Mouse (Mus musculus): ENCODE data around the gene Npas3. TPM values are rescaled to one million over a fixed set of nuclear protein-coding genes. Genes with fewer than 3 reads are reported as not detected.
"Not testable (repeated sequence)": the region's sequence is repeated elsewhere in the genome, so short reads cannot be mapped to it uniquely, and the experiment has no call there.

Gene Npas3
- polyA plus RNA-seq, 1 experiment, result 0.18 TPM

DNA sequence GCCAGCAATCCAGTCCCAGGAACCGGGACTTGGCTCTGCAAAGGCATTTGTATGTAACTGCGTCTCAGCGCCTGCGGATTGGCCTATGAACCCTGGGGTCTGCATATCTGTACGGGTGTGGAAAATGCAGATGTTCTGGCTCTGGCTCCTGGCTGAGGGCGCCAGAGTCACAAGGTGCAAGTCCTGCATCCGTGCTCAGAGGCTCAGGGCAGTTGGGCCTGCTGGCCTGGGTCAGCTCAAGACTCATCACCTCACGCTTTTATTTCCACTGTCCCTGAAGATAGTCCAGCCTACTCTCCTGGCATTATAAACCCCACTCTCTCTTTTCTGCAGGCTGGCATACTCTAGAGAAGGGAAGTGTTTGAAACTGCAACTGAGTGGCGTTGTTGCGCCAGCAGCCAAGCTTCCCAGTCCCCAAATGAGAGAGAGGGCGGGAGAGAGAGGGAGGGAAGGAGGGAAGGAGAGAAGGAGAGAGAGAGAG is 3.3 kb downstream of the Npas3 start:
- peak overlapping the region; percentile 59 for H3ac ChIP-seq (ENCODE audit: control insufficient read depth, insufficient read length)
- H3K4me3 ChIP-seq, result peak overlapping the region; percentile 26
- peaks cover 24% of the 10 kb centered on the region for H3K27me3 ChIP-seq (ENCODE audit: control insufficient read depth, insufficient read depth, insufficient read length)
- 0 out of 2 replicates have a peak, but pooled peaks have one; percentile 29 for TF ChIP-seq CEBPB (IDR thresholded peaks at IDR 0.05; ENCODE audit: insufficient read depth, poor library complexity, severe bottlenecking)
- no peak for TF ChIP-seq TCF3 (IDR thresholded peaks at IDR 0.05; ENCODE audit: insufficient read length, low read depth)
- TF ChIP-seq TCF12 (IDR thresholded peaks at IDR 0.05; ENCODE audit: insufficient read depth, poor library complexity, severe bottlenecking), result no peak
- no peak for TF ChIP-seq MAX (IDR thresholded peaks at IDR 0.05; ENCODE audit: low read depth)
- H3K79me2 ChIP-seq (ENCODE audit: control insufficient read depth, insufficient read depth), result no peaks in the 10 kb centered on the region
- no peaks in the 10 kb centered on the region for H3K36me3 ChIP-seq (ENCODE audit: control insufficient read depth, insufficient read depth)
- peak overlapping the region; percentile 79 for H3K4me2 ChIP-seq (ENCODE audit: low read depth)

DNA sequence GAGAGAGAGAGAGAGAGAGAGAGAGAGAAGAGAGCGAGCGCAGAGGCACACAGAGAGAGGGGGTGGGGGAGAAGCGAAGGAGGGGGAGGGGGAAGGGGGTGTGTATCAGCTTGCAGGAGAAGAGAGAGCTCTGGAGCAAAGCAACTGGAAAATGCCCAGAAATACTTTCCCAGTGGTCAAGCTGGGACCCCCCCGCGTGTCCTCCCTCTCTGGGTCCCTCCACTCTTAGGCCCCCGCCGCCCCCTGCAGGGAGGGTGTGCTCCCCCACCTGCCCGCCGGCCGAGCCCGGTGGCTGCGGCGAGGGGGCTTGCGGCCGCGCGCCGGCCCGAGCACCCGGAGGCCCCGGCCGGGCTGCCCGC is 3.7 kb downstream of the Npas3 start:
- TF ChIP-seq REST (IDR thresholded peaks at IDR 0.05; ENCODE audit: insufficient read depth, insufficient read length) (no peak), MAX (IDR thresholded peaks at IDR 0.05; ENCODE audit: low read depth) (no peak), POLR2A (IDR thresholded peaks at IDR 0.05; ENCODE audit: insufficient read length, low read depth) (no peak), CEBPB (IDR thresholded peaks at IDR 0.05; ENCODE audit: insufficient read depth, poor library complexity, severe bottlenecking) (no peak), MYOG (IDR thresholded peaks at IDR 0.05; ENCODE audit: control insufficient read depth in 1 of 3, insufficient read depth in 1 of 3, insufficient read length in 2 of 3, low read depth in 2 of 3) (no peak), MYOD1 (IDR thresholded peaks at IDR 0.05; ENCODE audit: control insufficient read depth in 1 of 3, insufficient read length in 2 of 3, low read depth in 2 of 3) (no peak), E2F4 (IDR thresholded peaks at IDR 0.05; ENCODE audit: insufficient read depth) (no peak), SRF (IDR thresholded peaks at IDR 0.05; ENCODE audit: control insufficient read depth, insufficient read length, low read depth) (no peak), USF1 (IDR thresholded peaks at IDR 0.05; ENCODE audit: low read depth) (no peak), POLR2AphosphoS2 (IDR thresholded peaks at IDR 0.05; ENCODE audit: insufficient read length, low read depth) (no peak), TCF12 (IDR thresholded peaks at IDR 0.05; ENCODE audit: insufficient read depth, poor library complexity, severe bottlenecking) (no peak), TCF3 (IDR thresholded peaks at IDR 0.05; ENCODE audit: insufficient read length, low read depth) (no peak)
- Histone ChIP-seq H3K4me2 (ENCODE audit: low read depth) (peak overlapping the region; percentile 79), H3K4me3 (peak overlapping the region; percentile 26), H3K36me3 (ENCODE audit: control insufficient read depth, insufficient read depth) (no peaks in the 10 kb centered on the region), H3ac (ENCODE audit: control insufficient read depth, insufficient read length) (peak overlapping the region; percentile 59), H3K27me3 (ENCODE audit: control insufficient read depth, insufficient read depth, insufficient read length) (peaks cover 20% of the 10 kb centered on the region), H3K79me2 (ENCODE audit: control insufficient read depth, insufficient read depth) (no peaks in the 10 kb centered on the region)

DNA sequence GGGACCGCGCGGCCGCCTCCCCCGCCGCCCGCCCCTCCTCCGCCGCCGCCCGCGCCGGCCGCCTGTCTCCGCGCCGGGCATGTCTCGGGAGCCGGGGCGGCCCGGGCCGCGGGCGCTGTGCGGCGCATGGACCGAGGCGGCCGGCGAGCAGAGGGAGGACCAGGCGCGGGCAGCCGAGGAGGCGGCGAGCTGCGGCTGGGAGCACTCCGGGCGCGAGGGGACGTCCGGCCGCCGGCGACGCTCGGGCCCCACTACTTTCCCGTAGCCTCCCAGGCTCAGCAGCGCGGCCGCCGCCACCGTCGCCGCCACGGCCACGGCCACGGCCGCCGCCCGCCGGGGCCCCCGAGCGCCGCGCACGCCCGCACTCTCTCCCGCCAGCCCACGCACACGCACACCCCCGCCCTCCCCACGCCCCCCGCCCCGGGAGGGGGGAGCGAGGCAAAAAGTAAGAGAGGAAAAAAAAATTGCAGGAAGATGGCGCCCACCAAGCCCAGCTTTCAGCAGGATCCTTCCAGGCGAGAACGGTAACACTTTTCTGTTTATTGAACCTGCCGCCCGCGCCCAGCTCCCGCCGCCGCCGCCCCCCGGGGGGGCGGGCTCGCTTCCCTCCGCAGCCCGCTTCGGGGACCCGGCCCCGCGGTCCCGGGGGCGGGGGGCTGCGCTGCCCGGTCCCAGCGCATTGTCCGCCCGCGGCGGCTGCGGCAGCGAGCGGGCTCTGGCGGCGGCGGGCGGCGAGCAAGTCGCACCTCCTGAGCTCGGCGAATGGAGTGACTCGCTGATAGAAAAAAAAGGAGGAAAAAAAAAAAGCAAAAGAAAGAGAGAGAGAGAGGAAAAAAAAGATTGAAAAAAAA is 4.3 kb downstream of the Npas3 start:
- peak overlapping the region; percentile 59 for H3ac ChIP-seq (ENCODE audit: control insufficient read depth, insufficient read length)
- peaks cover 14% of the 10 kb centered on the region for H3K27me3 ChIP-seq (ENCODE audit: control insufficient read depth, insufficient read depth, insufficient read length)
- TF ChIP-seq TCF3 (IDR thresholded peaks at IDR 0.05; ENCODE audit: insufficient read length, low read depth) (no peak), E2F4 (IDR thresholded peaks at IDR 0.05; ENCODE audit: insufficient read depth) (no peak), CEBPB (IDR thresholded peaks at IDR 0.05; ENCODE audit: insufficient read depth, poor library complexity, severe bottlenecking) (no peak), MAX (IDR thresholded peaks at IDR 0.05; ENCODE audit: low read depth) (no peak), TCF12 (IDR thresholded peaks at IDR 0.05; ENCODE audit: insufficient read depth, poor library complexity, severe bottlenecking) (no peak), POLR2A (IDR thresholded peaks at IDR 0.05; ENCODE audit: insufficient read length, low read depth) (peak; percentile 17), MYOG (IDR thresholded peaks at IDR 0.05; ENCODE audit: control insufficient read depth in 1 of 3, insufficient read depth in 1 of 3, insufficient read length in 2 of 3, low read depth in 2 of 3) (peak in 1 of 3 experiments; percentile 10), REST (IDR thresholded peaks at IDR 0.05; ENCODE audit: insufficient read depth, insufficient read length) (no peak), POLR2AphosphoS2 (IDR thresholded peaks at IDR 0.05; ENCODE audit: insufficient read length, low read depth) (no peak), SRF (IDR thresholded peaks at IDR 0.05; ENCODE audit: control insufficient read depth, insufficient read length, low read depth) (no peak)

DNA sequence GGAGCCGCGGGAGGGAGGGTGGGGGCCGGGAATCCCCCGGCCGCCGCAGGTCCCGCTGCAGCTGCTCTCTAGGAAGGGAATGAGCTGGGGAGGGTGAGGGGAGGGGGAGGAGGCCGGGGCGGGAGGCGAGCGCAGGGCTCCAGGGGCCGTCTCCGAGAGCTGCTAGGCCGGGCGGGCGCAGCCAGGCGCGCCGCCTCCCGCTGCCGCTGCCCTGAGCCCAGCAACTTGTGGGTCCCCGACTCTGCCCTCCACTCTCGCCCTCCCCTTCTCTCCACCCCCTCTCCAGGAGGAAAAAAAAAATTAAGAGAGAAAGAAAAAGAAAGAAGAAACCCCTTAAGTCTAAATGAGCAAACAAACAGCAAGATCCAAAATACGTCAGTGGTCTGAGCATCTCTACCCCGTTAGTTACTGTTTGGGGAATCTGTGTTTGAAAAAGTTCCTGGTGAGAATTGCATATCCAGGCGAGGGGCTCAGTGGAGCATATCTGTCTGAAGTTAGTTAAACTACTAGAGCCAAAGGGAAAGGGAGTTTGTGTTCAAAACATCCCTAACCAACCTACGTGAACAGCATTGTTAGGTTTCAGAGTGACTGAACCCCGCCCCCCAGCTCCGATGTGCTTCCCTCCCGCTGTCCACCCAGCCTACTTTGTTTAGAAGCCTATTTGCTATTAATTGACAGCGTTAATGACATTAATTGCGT is 5.1 kb downstream of the Npas3 start:
- no peaks in the 10 kb centered on the region for H3K36me3 ChIP-seq (ENCODE audit: control insufficient read depth, insufficient read depth)
- H3ac ChIP-seq (ENCODE audit: control insufficient read depth, insufficient read length), result no peak overlapping the region
- no peaks in the 10 kb centered on the region for H3K79me2 ChIP-seq (ENCODE audit: control insufficient read depth, insufficient read depth)
- no peak for TF ChIP-seq MAX (IDR thresholded peaks at IDR 0.05; ENCODE audit: low read depth)
- peak in 1 of 3 experiments; percentile 8 for TF ChIP-seq MYOG (IDR thresholded peaks at IDR 0.05; ENCODE audit: control insufficient read depth in 1 of 3, insufficient read depth in 1 of 3, insufficient read length in 2 of 3, low read depth in 2 of 3)
- TF ChIP-seq TCF3 (IDR thresholded peaks at IDR 0.05; ENCODE audit: insufficient read length, low read depth), result no peak
- peak overlapping the region; percentile 64 for H3K4me2 ChIP-seq (ENCODE audit: low read depth)
- peaks cover 5% of the 10 kb centered on the region for H3K27me3 ChIP-seq (ENCODE audit: control insufficient read depth, insufficient read depth, insufficient read length)
- H3K4me3 ChIP-seq, result peak overlapping the region; percentile 26

More for the DNA sequence above, 4.3 kb downstream of the Npas3 start:
- no peaks in the 10 kb centered on the region for H3K79me2 ChIP-seq (ENCODE audit: control insufficient read depth, insufficient read depth)
- peak overlapping the region; percentile 79 for H3K4me2 ChIP-seq (ENCODE audit: low read depth)
- H3K36me3 ChIP-seq (ENCODE audit: control insufficient read depth, insufficient read depth), result no peaks in the 10 kb centered on the region
- peak overlapping the region; percentile 26 for H3K4me3 ChIP-seq

DNA sequence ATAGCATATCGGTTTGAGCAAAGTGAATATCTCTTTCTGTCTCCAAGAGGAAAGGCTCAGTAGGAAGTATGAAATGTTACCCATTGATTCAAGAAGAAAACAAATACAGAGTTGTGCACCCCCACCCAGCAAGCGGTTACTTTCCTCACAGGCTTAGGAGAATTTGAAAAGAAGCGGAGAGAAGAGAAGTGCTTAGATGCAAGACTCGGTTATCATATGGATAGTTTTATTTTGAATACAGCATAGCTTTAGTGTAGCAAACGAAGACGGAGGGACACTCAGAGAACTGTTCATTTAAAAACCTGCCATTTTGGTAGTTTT is 5.6 kb downstream of the Npas3 start:
- no peak for TF ChIP-seq POLR2A (IDR thresholded peaks at IDR 0.05; ENCODE audit: insufficient read length, low read depth)
- no peak for TF ChIP-seq TCF3 (IDR thresholded peaks at IDR 0.05; ENCODE audit: insufficient read length, low read depth)
- TF ChIP-seq MAX (IDR thresholded peaks at IDR 0.05; ENCODE audit: low read depth), result no peak
- no peak for TF ChIP-seq REST (IDR thresholded peaks at IDR 0.05; ENCODE audit: insufficient read depth, insufficient read length)
- TF ChIP-seq MYOG (IDR thresholded peaks at IDR 0.05; ENCODE audit: control insufficient read depth in 1 of 3, insufficient read depth in 1 of 3, insufficient read length in 2 of 3, low read depth in 2 of 3), result no peak
- TF ChIP-seq SRF (IDR thresholded peaks at IDR 0.05; ENCODE audit: control insufficient read depth, insufficient read length, low read depth), result no peak
- no peak for TF ChIP-seq MYOD1 (IDR thresholded peaks at IDR 0.05; ENCODE audit: control insufficient read depth in 1 of 3, insufficient read length in 2 of 3, low read depth in 2 of 3)
- TF ChIP-seq CEBPB (IDR thresholded peaks at IDR 0.05; ENCODE audit: insufficient read depth, poor library complexity, severe bottlenecking), result no peak
- no peak for TF ChIP-seq TCF12 (IDR thresholded peaks at IDR 0.05; ENCODE audit: insufficient read depth, poor library complexity, severe bottlenecking)
- no peak for TF ChIP-seq POLR2AphosphoS2 (IDR thresholded peaks at IDR 0.05; ENCODE audit: insufficient read length, low read depth)
- no peak for TF ChIP-seq USF1 (IDR thresholded peaks at IDR 0.05; ENCODE audit: low read depth)
- TF ChIP-seq E2F4 (IDR thresholded peaks at IDR 0.05; ENCODE audit: insufficient read depth), result no peak
- no peaks in the 10 kb centered on the region for H3K36me3 ChIP-seq (ENCODE audit: control insufficient read depth, insufficient read depth)
- H3K4me3 ChIP-seq, result peak overlapping the region; percentile 26
- H3K27me3 ChIP-seq (ENCODE audit: control insufficient read depth, insufficient read depth, insufficient read length), result peaks cover under 1% of the 10 kb centered on the region
- H3ac ChIP-seq (ENCODE audit: control insufficient read depth, insufficient read length), result no peak overlapping the region
- no peak overlapping the region for H3K4me2 ChIP-seq (ENCODE audit: low read depth)
- no peaks in the 10 kb centered on the region for H3K79me2 ChIP-seq (ENCODE audit: control insufficient read depth, insufficient read depth)

DNA sequence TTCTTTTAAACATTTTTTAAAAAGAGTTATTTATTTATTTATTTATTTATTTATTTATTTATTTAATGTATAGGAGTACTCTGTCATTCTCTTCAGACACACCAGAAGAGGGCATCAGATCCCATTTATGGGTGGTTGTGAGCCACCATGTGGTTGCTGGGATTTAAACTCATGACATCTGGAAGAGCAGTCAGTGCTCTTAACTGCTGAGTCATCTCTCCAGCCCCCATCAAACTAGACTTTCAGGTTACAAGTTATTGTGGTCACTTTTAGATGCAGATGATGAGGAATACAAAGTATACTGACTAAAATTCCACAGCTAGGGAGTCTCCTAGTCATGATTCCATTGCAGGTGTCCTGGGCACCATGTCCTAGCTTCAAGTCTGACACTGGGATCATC is 26.0 kb downstream of the Npas3 start:
- H3ac ChIP-seq (ENCODE audit: control insufficient read depth, insufficient read length); H3K27me3 ChIP-seq (ENCODE audit: control insufficient read depth, insufficient read depth, insufficient read length): not testable (repeated sequence)

More for the DNA sequence above, 26.0 kb downstream of the Npas3 start:
- H3K79me2 ChIP-seq (ENCODE audit: control insufficient read depth, insufficient read depth); H3K4me2 ChIP-seq (ENCODE audit: low read depth); H3K36me3 ChIP-seq (ENCODE audit: control insufficient read depth, insufficient read depth); H3K4me3 ChIP-seq: not testable (repeated sequence)
